Mouse (Mus musculus): ENCODE results near the gene Mpped2. TPM values are rescaled to one million over a fixed set of nuclear protein-coding genes. Genes with fewer than 3 reads are reported as not detected.
A peak's percentile ranks its signal among the peaks of the same experiment; 100 is the strongest.

Mpped2 gene
- 16.3 and 17.4 TPM in 2 replicates for polyA plus RNA-seq (2012; rRNA removed)

DNA sequence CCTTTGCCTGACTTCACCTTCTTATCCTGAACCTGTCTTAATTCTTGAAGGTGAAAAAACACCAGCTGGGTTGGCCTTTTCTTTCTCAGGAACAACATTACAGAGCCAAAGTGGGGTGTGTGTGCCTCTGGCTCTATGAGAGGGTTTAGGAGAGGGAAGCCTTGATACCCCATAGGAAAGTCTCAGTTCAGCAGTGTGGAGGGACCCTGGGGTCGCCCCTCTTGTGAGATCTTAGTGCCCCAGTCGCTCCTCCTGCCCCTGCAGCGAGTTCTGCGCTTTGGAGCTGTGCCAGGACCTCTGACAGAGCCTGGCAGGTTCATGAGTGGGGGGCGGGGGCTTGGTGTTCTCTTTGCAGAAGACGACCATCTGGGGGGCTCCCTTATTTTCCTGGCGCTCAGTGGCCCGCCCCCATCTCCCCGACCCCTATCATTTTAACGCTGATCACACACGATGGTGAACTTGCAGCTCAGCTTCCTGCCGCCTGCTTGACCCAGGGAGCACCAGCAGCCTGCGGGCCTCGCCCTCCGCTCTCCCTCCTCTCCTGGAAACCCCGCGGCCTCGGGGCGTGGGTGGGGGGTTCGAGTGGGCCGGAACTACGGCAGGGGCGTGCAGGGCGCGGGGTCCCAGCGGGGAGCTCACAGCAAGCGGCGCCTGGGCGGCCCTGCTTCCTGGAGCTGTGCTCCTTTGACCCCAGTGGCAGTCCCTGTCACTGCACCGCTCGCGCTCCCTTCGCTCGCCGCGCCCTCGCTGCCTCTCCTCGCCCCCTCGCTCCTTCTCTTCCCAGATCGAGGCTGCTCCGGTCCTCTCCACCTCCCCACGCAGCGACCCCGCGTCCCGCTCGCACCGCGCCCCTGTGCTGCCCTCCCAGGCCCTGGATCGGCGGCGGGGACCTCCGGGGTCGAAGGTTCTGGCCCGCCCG is at the start of gene Mpped2:
Mpped2 (plus strand) TSS at position 487 of the 919 bp plus-strand sequence.
- TF ChIP-seq POLR2A (IDR thresholded peaks at IDR 0.05; ENCODE audit: extremely low read depth, insufficient read depth, low read length) (peak; percentile 46; the same call in 1 of the 2 replicates), CTCF (IDR thresholded peaks at IDR 0.05; ENCODE audit: extremely low read depth, insufficient read depth, low read length) (no peak)
- H3K4me3 ChIP-seq (ENCODE audit: insufficient read depth, low read length), result peak within 1 kb of the TSS; percentile 79
- H3K27ac ChIP-seq (ENCODE audit: insufficient read depth, low read length), result peak within 1 kb of the TSS; percentile 98
- peaks cover under 1% of the 10 kb centered on the region for H3K4me1 ChIP-seq (ENCODE audit: control insufficient read depth, insufficient read depth, low read length)

DNA sequence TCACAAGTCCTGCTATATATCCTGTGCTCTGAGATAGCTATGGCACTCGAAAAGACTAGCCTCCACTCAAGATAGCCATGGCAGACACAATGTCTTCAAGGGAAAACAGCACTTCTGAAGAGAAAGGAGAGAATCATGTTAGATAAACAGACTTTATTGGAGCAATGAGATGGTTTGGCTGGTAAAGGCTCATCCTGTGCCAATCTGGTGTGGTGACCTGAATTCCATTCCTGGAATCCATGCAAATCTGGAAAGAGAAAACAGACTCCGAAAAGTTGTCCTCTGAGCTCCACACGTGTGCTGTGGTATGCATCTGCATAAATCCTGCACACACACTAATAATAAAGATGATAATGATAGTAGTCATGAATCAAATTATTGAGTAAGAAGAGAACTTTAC is 48.3 kb upstream of the Mpped2 start:
- TF ChIP-seq POLR2A (IDR thresholded peaks at IDR 0.05; ENCODE audit: extremely low read depth, insufficient read depth, low read length), result no peak
- no peak for TF ChIP-seq CTCF (IDR thresholded peaks at IDR 0.05; ENCODE audit: extremely low read depth, insufficient read depth, low read length)
- no peaks in the 10 kb centered on the region for H3K4me1 ChIP-seq (ENCODE audit: control insufficient read depth, insufficient read depth, low read length)
- H3K27ac ChIP-seq (ENCODE audit: insufficient read depth, low read length), result no peak overlapping the region
- H3K4me3 ChIP-seq (ENCODE audit: insufficient read depth, low read length), result no peak overlapping the region

DNA sequence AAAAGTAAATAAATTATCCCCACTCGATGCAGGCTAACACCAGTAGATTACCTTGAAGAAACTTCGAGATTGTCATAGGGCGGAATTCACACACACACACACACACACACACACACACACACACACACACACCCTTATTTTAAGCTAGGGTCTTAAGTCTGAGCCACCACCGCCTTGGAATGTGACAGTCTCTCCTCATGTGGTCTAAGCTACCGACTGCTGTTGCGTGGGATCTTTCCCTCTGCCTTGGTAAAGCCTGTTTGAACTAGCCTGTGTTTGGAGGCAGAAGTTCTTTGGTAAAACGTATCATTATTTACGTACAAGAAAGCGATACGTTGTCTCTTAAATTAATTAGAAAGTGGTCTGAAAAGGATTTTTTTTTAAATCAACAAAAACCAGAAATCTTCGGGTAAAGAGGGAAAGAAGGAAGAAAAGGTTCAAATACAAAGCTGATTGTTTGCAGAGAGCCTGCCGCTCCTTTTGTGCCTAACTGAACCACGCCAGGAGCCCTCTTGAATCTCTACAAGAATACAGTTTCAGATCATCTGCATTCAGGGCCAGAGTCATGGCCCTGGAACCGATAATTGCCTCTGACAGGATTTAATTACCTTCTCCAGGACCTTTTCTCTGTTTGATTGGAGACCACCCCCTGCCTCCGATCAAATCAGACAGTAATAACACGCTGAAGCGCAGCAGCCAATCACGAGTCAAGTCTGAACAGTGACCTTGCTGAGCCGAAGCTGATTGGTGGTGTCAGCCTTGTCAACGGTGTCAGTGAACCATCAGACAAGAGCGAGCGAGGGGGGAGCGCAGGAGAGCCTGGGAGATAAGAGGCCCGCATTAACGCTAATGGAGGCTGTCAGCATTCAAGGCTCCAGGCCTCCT is 43.1 kb upstream of the Mpped2 start:
- TF ChIP-seq POLR2A (IDR thresholded peaks at IDR 0.05; ENCODE audit: extremely low read depth, insufficient read depth, low read length) (peak; percentile 69), CTCF (IDR thresholded peaks at IDR 0.05; ENCODE audit: extremely low read depth, insufficient read depth, low read length) (no peak)
- peak overlapping the region; percentile 31 for H3K4me3 ChIP-seq (ENCODE audit: insufficient read depth, low read length)

DNA sequence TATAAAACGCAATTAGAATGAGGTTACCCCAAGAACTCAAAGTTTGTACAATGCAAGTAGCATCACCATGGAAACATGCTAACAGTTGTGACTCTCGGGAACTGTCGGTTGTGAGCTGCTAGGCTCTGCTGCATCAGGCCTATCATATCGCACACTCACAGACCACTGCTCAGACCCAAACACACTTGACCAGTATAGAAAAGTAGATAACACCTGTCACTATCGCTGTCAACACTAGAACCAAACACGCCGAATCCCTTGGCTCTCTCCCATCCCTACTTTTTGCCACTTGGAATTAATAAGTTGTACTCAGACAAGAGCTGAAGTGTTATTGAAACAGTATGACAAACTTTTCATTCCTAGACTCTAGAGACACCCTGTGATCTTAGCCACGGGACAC is 40.9 kb upstream of the Mpped2 start:
- no peak overlapping the region for H3K27ac ChIP-seq (ENCODE audit: insufficient read depth, low read length)
- no peaks in the 10 kb centered on the region for H3K4me1 ChIP-seq (ENCODE audit: control insufficient read depth, insufficient read depth, low read length)
- TF ChIP-seq POLR2A (IDR thresholded peaks at IDR 0.05; ENCODE audit: extremely low read depth, insufficient read depth, low read length) (no peak), CTCF (IDR thresholded peaks at IDR 0.05; ENCODE audit: extremely low read depth, insufficient read depth, low read length) (no peak)
- H3K4me3 ChIP-seq (ENCODE audit: insufficient read depth, low read length), result no peak overlapping the region

More for the DNA sequence above, 43.1 kb upstream of the Mpped2 start:
- Histone ChIP-seq H3K27ac (ENCODE audit: insufficient read depth, low read length) (no peak overlapping the region), H3K4me1 (ENCODE audit: control insufficient read depth, insufficient read depth, low read length) (no peaks in the 10 kb centered on the region)

DNA sequence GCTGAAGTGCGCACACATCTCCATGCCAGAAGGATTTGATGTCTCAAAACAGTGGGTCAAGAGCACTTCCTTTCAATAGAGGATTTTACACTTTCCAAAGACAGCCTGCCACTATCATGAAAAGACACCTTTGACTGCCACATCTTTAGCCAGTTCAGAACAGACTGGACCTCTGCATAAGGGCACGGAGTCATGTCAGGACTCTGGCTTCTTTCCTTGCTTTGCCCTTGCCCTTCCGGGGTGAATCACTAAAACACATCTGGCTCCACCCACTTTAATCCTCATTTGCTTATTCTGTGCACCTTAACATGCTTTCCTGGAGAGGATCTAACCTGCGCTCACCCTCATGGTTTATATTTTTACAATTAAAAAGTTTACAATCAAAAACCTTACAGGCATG is 40.3 kb upstream of the Mpped2 start:
- Histone ChIP-seq H3K27ac (ENCODE audit: insufficient read depth, low read length) (no peak overlapping the region), H3K4me3 (ENCODE audit: insufficient read depth, low read length) (no peak overlapping the region), H3K4me1 (ENCODE audit: control insufficient read depth, insufficient read depth, low read length) (no peaks in the 10 kb centered on the region)
- TF ChIP-seq CTCF (IDR thresholded peaks at IDR 0.05; ENCODE audit: extremely low read depth, insufficient read depth, low read length), result no peak
- TF ChIP-seq POLR2A (IDR thresholded peaks at IDR 0.05; ENCODE audit: extremely low read depth, insufficient read depth, low read length), result no peak

GRCm38 (mm10) chr2:106653261-106653660 is 39.8 kb upstream of the Mpped2 start:
- no peak overlapping the region for H3K27ac ChIP-seq (ENCODE audit: insufficient read depth, low read length)
- TF ChIP-seq CTCF (IDR thresholded peaks at IDR 0.05; ENCODE audit: extremely low read depth, insufficient read depth, low read length) (no peak), POLR2A (IDR thresholded peaks at IDR 0.05; ENCODE audit: extremely low read depth, insufficient read depth, low read length) (no peak)

GRCm38 (mm10) chr2:106655271-106655670 is 37.8 kb upstream of the Mpped2 start:
- TF ChIP-seq POLR2A (IDR thresholded peaks at IDR 0.05; ENCODE audit: extremely low read depth, insufficient read depth, low read length) (no peak), CTCF (IDR thresholded peaks at IDR 0.05; ENCODE audit: extremely low read depth, insufficient read depth, low read length) (no peak)
- H3K27ac ChIP-seq (ENCODE audit: insufficient read depth, low read length), result no peak overlapping the region

More at GRCm38 (mm10) chr2:106653261-106653660, 39.8 kb upstream of the Mpped2 start:
- Histone ChIP-seq H3K4me3 (ENCODE audit: insufficient read depth, low read length) (no peak overlapping the region), H3K4me1 (ENCODE audit: control insufficient read depth, insufficient read depth, low read length) (no peaks in the 10 kb centered on the region)

GRCm38 (mm10) chr2:106665271-106665670 is 27.8 kb upstream of the Mpped2 start:
- no peak for TF ChIP-seq POLR2A (IDR thresholded peaks at IDR 0.05; ENCODE audit: extremely low read depth, insufficient read depth, low read length)
- TF ChIP-seq CTCF (IDR thresholded peaks at IDR 0.05; ENCODE audit: extremely low read depth, insufficient read depth, low read length), result no peak
- Histone ChIP-seq H3K27ac (ENCODE audit: insufficient read depth, low read length) (no peak overlapping the region), H3K4me1 (ENCODE audit: control insufficient read depth, insufficient read depth, low read length) (no peaks in the 10 kb centered on the region), H3K4me3 (ENCODE audit: insufficient read depth, low read length) (no peak overlapping the region)

More at GRCm38 (mm10) chr2:106655271-106655670, 37.8 kb upstream of the Mpped2 start:
- Histone ChIP-seq H3K4me1 (ENCODE audit: control insufficient read depth, insufficient read depth, low read length) (no peaks in the 10 kb centered on the region), H3K4me3 (ENCODE audit: insufficient read depth, low read length) (no peak overlapping the region)

DNA sequence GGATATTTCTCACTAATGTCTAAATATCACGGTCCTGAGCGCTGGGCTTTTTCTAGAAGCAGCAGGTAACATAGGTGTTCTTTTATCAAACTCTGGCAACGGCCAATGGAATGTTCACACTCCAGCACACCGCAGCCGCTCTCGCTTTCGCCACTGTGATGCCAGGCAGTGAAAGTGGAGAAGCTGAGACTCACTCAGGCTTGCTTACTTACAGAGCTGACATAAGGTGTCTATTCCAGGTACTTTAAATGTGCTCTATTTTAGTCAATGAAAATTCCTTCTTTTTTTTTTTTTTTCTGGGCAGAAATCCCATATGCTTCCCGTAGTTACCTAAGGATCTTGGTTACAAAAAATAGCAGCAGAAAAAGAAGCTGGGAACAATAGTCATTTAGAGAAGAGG is 18.8 kb upstream of the Mpped2 start:
- H3K27ac ChIP-seq (ENCODE audit: insufficient read depth, low read length), result no peak overlapping the region
- TF ChIP-seq CTCF (IDR thresholded peaks at IDR 0.05; ENCODE audit: extremely low read depth, insufficient read depth, low read length) (no peak), POLR2A (IDR thresholded peaks at IDR 0.05; ENCODE audit: extremely low read depth, insufficient read depth, low read length) (no peak)
- H3K4me1 ChIP-seq (ENCODE audit: control insufficient read depth, insufficient read depth, low read length), result no peaks in the 10 kb centered on the region
- H3K4me3 ChIP-seq (ENCODE audit: insufficient read depth, low read length), result no peak overlapping the region

Measured in cortical plate, adult 2 months (tissue).